Mouse (Mus musculus) heart, adult 8-10 months (tissue): ENCODE results near the gene Mrpl32. TPM values are rescaled to one million over a fixed set of nuclear protein-coding genes. Genes with fewer than 3 reads are reported as not detected.
A peak's percentile ranks its signal among the peaks of the same experiment; 100 is the strongest.

Source experiments
- DNase-seq: peaks from one replicate; pipeline ENCODE4 v3.0.0; 2022; ENCODE audit warnings: low spot score
- total RNA-seq, 4 experiments: library from RNA; stranded (reverse); gene quantifications; 2 replicates each; pipeline ENCODE4 v1.2.4; 2022

Mrpl32 gene
- total RNA-seq: 10 to 100 TPM; 40.0 to 44.8 (median 41.4) TPM

GRCm38 (mm10) chr13:14612926-14613529, at the start of gene Mrpl32, which contains the start of gene Psma2:
TSS of gene Mrpl32 (minus strand) at chr13:14613165.
TSS of gene Psma2 (plus strand) at chr13:14613240.
- DNase-seq: peak; percentile 98

DNA sequence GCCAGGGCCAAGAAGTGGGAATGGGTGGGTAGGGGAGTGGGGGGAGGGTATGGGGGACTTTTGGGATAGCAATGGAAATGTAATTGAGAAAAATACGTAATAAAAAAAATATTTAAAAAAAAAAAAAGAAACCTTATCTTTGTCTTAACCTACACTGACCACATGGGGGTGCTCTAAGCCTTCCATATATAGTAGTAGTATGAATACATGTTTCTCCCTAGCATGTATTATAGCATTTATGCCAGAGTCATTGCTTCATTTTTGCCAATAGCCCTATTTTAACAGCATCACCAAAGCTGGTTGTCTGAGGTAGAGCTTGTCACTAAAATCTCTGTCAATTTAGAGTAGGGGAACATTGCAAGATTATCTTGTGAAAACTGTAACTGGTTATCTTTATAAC, 36.3 kb upstream of the Mrpl32 start:
- DNase-seq: peak; percentile 25

GRCm38 (mm10) chr13:14639998-14640397, 27.0 kb upstream of the Mrpl32 start:
- no peak for DNase-seq

GRCm38 (mm10) chr13:14629726-14630641, 17.0 kb upstream of the Mrpl32 start, which contains the start of gene AW209491:
TSS of gene AW209491 (plus strand) at chr13:14630154.
- peak; percentile 96 for DNase-seq

GRCm38 (mm10) chr13:14618724-14619123, 5.8 kb upstream of the Mrpl32 start:
- peak; percentile 48 for DNase-seq

DNA sequence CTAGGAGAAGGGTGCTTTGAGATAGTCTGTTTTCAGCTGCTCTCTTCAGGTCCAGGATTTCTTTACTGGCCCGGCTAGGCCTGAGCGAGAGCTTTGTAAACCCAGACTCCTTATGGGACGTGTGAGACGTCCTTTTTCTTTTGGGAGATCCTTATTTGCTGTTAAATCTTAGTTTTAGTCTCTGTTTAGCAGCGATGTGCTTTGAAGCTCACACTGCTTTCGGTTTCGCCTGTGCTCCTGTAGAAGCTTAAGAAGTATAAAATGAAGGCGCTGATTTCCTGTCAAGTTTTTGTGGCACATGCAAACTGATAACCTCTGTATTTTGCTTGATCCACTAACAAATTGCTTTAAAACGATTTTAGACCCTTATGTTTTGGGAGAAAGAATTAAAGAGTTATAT, 588 bp upstream of the Mrpl32 start:
- DNase-seq: no peak

DNA sequence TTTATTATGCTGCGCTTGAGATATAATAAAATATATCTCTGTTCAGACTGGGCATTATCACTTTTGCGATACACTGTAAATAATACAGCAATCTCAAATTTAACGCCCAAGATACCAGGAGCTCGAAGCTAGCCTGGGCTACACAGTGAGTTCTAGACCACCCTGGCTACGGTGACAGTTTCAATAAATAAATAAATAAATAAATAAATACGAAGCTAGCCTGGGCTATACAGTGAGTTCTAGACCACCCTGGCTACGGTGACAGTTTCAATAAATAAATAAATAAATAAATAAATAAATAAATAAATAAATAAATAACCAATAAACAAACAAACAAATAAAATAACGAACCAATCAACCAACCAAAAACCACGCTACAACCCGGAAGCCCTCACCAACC, 502 bp downstream of the Mrpl32 start:
- DNase-seq: no peak

DNA sequence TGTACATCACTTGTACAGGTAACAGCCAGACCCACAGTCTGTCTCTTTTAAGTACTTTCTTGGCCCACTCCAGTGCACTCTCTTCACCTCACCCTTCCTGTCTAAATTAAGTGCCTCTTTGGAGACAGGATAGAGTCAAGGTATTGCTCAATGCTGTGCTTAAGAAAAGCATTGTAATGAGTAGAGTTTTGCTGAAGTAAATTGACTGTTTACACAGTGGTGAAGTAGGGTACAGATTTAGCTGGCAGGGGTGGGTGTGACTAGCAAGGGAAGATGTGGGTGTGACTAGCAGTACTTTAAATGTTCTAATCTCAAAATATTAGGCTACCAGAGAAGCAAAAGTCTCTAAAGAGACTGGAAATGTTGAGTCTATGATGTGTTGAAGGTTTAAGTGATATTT, 5.3 kb downstream of the Mrpl32 start:
- DNase-seq: no peak

GRCm38 (mm10) chr13:14602744-14603143, 10.2 kb downstream of the Mrpl32 start:
- DNase-seq: no peak

GRCm38 (mm10) chr13:14580392-14580791, 32.6 kb downstream of the Mrpl32 start:
- no peak for DNase-seq

- DNase-seq: no peak
These were observed 38.8 kb downstream of the Mrpl32 start for GRCm38 (mm10) chr13:14574128-14574527.

- no peak for DNase-seq
These were observed 51.6 kb downstream of the Mrpl32 start for GRCm38 (mm10) chr13:14561336-14561735.

Other genes starting within 250 kb of the Mrpl32 start
- under 1 TPM in 3 of 4 experiments, not detected in 1; 0.06 to 0.33 (median 0.06) TPM for gene Hecw1, start 89.9 kb downstream of the Mrpl32 start, total RNA-seq
- 10 to 100 TPM; 56.0 to 62.9 (median 57.9) TPM for gene Psma2, start 75 bp upstream of the Mrpl32 start, total RNA-seq
- 10 to 100 TPM in 3 of 4 experiments, 1 to 10 TPM in 1; 9.8 to 15.9 (median 13.4) TPM for gene AW209491, start 17.0 kb upstream of the Mrpl32 start, total RNA-seq